Mouse (Mus musculus) olfactory bulb, adult 2 months (tissue): ENCODE data around the gene Brd1. TPM values are rescaled to one million over a fixed set of nuclear protein-coding genes. Genes with fewer than 3 reads are reported as not detected.

Experiments used
- H3K27ac ChIP-seq: fragments of 200-500 bp; 2 replicates; pipeline ENCODE4 v1.5.1; 2012; ENCODE audit warnings: low read depth, low read length; ENCODE audit not compliant: insufficient read depth
- H3K4me1 ChIP-seq: fragments of 200-500 bp; 2 replicates; pipeline ENCODE4 v1.6.1; 2012; ENCODE audit warnings: low read length; ENCODE audit not compliant: control insufficient read depth, insufficient read depth
- H3K4me3 ChIP-seq: fragments of 200-500 bp; 2 replicates; pipeline ENCODE4 v1.5.1; 2012; ENCODE audit warnings: mild to moderate bottlenecking, low read depth, low read length, moderate library complexity; ENCODE audit not compliant: insufficient read depth
- CTCF ChIP-seq: fragments of 200-500 bp; IDR thresholded peaks from 2 replicates; pipeline ENCODE4 v1.5.1; 2012; ENCODE audit warnings: low read depth, mild to moderate bottlenecking, low read length, moderate library complexity; ENCODE audit not compliant: insufficient read depth
- POLR2A ChIP-seq: fragments of 200-500 bp; IDR thresholded peaks from 2 replicates; pipeline ENCODE4 v1.6.1; 2012; ENCODE audit warnings: mild to moderate bottlenecking, low read depth, low read length, moderate library complexity; ENCODE audit not compliant: insufficient read depth
- WGBS: fragments of 180-500 bp; shearing (Covaris S2); methylation state at CpG from one replicate; pipeline ENCODE4 v1.1.7; 2018; 5-methylcytosine and 5-hydroxymethylcytosine counted together
- polyA plus RNA-seq: library from polyadenylated mRNA; stranded (reverse); fragments of >200 nt; gene quantifications from 2 replicates; pipeline ENCODE4 v1.2.4, GENCODE M21; 2012; ENCODE audit warnings: low replicate concordance; ENCODE audit not compliant: missing spikeins, insufficient read depth, insufficient read length

The Brd1 gene
- polyA plus RNA-seq, 1 experiment: 206 TPM

DNA sequence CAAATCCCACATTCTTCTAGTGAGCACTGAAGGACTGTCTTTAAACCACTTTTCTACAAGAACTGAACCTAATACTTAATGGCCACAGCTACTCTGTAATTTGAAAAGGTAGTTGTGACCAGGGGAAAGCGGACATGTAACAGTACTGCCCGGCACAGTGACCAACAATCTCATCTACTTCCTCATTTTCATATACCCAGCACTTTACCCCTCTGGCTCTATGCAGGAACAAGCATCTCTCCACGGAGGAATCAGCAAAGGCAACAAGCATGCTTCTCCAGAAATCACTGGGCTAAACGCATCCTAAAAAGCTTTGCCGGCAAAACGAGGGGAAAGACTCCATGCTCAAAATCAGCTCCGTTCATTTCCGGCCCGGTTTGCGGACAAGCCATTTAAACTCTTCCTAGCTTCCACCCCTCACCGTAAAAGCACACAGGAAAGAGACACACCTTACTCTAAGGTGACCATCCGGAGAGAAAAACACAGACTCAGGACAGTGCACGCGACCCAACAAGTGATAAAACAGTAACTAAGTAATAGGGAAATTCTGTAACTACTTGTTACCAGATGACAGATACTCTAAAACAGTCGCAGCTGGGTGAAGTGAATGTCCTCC is 1.5 kb downstream of the Brd1 start:
- peak overlapping the region; percentile 57 for H3K4me3 ChIP-seq
- 9% methylated on average over 15 of the region's 15 CpGs for WGBS
- H3K4me1 ChIP-seq: peaks cover 28% of the 10 kb centered on the region
- TF ChIP-seq CTCF: no peak
- no peak for TF ChIP-seq POLR2A
- no peak overlapping the region for H3K27ac ChIP-seq

DNA sequence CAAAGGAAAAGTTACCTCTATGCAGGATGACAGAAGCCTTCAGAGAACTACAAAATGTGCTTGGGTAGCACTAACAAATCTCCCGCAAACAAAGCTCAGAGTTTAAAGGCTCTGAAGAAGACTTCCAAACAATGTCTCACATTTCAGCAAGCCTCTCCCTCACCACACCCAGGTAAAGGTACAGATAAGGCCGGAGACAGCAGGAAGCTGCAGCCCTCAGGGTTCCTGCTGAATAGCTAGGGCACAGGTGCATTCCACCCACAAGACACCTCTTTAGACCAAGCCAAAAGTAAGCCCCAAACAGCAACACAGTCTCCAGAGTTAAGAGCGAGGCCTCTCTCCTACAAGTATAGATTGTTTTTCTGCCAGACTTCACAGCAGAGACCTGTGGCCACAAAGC is 3.3 kb downstream of the Brd1 start:
- 67% methylated on average over 3 of the region's 3 CpGs for WGBS
- TF ChIP-seq CTCF: no peak

DNA sequence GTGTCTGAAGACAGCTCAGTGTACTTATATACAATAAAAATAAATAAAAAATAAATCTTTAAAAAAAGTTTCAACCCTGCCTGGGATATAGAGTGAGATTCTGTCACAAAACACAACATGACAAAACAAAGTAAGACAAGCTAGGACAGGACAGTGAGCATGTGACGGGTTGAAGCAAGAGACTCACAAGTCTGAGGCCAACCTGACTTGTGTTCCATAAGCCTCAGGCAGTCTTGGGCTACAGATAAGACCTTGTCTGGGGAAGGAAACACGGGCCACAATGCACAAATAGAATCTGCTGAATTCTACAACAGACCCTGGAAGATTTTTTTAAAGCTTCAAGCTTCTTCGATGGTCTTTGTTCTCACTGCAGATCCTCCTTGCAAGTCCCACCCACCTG is 6.8 kb downstream of the Brd1 start:
- TF ChIP-seq POLR2A: no peak
- no peak for TF ChIP-seq CTCF
- no peak overlapping the region for H3K27ac ChIP-seq
- 71% methylated on average over 3 of the region's 3 CpGs for WGBS

More for the DNA sequence above, 3.3 kb downstream of the Brd1 start:
- peaks cover 31% of the 10 kb centered on the region for H3K4me1 ChIP-seq
- H3K4me3 ChIP-seq: no peak overlapping the region
- no peak overlapping the region for H3K27ac ChIP-seq

DNA sequence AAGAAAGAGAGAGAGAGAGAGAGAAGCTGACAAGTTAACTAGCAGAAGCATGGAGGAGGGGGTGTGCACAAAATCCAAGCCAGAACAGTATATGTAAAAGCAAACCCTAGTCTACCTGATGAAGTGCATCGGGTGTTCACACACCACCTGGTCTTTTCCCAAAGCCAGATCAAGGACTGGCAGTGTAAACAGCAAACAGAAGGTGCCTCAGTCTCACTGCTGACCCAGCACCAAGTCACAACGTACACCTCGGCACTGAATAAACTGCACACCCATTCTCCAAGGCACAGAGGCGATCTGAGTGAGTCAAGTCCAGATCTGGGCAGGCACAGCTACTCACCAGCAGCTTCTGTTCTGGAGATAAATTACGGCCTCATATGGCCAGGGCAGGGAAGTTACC is 9.0 kb downstream of the Brd1 start:
- no peak overlapping the region for H3K4me3 ChIP-seq
- 68% methylated on average over 5 of the region's 5 CpGs for WGBS
- TF ChIP-seq POLR2A (no peak), CTCF (no peak)
- no peak overlapping the region for H3K27ac ChIP-seq
- peaks cover 31% of the 10 kb centered on the region for H3K4me1 ChIP-seq

More for the DNA sequence above, 6.8 kb downstream of the Brd1 start:
- peaks cover 45% of the 10 kb centered on the region for H3K4me1 ChIP-seq
- no peak overlapping the region for H3K4me3 ChIP-seq

DNA sequence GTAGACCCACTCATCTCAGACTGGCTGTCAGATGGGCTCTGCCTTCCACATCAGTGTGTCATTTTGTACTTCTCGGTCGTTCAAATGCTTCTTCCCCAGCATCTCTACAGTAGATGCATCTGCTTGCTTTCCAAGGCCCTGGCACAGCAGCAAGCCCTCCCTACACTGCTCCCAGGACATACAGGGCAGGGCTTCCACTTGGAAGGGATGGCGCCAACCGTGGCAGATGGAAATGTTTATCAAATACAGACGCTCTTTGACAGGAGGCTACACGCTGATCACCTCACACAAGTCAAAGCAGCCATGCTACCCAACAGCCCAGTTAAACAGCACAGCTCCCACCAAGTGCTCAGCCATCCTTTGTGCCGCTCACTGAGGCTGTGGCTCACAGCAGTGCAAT is 9.7 kb downstream of the Brd1 start:
- Histone ChIP-seq H3K4me1 (peaks cover 23% of the 10 kb centered on the region), H3K4me3 (no peak overlapping the region), H3K27ac (no peak overlapping the region)
- TF ChIP-seq CTCF (no peak), POLR2A (no peak)
- 64% methylated on average over 7 of the region's 7 CpGs for WGBS

DNA sequence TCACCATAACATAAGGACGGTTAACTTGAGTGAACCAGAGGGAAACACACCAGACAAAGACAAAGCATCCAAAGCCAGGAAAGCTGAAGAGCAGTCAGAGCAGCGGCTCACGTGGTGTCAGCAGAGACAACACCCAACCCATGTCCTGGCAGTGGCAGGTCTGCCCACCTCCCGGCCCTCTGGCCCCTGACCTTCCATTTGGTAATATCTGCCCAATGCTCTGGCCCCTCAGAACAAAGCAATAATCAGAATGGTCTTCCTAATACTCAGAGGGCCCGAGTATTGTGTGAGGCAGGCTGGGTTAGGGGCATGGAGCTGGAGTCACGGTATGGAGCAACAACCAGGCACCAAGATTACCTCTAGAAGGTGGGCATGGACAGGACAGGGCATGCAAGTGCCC is 10.8 kb downstream of the Brd1 start:
- 84% methylated on average over 6 of the region's 6 CpGs for WGBS
- H3K27ac ChIP-seq: no peak overlapping the region
- H3K4me1 ChIP-seq: peaks cover 20% of the 10 kb centered on the region
- no peak for TF ChIP-seq POLR2A
- H3K4me3 ChIP-seq: no peak overlapping the region

DNA sequence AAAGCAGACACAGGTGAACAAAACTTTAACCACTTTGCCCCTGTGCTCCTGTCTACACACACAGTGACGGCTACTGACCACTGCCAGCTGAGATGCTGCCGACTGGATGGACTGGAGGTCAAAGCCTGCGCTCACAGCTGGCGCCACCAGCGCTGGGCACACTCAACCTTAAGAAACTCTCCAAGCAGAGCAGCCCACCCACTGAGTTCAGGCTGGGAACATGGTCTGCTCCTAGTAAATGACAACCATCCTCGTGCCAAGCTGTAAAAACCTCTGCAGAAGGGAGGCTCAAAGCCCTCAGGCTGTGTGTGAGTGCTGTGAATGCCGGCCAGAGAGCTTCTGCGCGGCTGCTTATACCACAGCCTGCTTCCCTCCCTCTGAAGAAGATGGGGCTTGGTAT is 16.8 kb downstream of the Brd1 start:
- 31% methylated on average over 9 of the region's 9 CpGs for WGBS
- Histone ChIP-seq H3K27ac (no peak overlapping the region), H3K4me3 (no peak overlapping the region), H3K4me1 (peaks cover 10% of the 10 kb centered on the region)
- no peak for TF ChIP-seq CTCF
- TF ChIP-seq POLR2A: no peak

DNA sequence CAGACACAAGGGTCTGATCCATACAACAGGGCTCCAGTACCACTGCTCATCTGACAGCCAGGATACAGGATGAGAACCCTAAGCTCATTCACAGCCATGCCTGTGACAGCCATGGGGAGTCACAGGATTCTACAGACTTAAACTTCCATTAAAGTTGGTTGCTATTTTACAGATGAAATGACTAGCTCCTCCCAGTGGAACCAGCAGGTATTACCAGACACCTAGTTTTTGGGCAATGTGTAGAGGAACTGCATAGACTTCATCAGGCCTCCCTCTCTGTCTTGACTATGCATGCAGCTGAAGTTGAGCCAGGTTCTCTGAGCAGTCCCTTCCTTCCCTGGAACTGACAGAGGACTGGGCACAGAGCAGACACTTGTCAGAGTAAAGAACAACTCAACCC is 17.7 kb downstream of the Brd1 start:
- H3K4me3 ChIP-seq: no peak overlapping the region
- no peak overlapping the region for H3K27ac ChIP-seq
- H3K4me1 ChIP-seq: peaks cover 10% of the 10 kb centered on the region
- no peak for TF ChIP-seq POLR2A
- TF ChIP-seq CTCF: no peak

DNA sequence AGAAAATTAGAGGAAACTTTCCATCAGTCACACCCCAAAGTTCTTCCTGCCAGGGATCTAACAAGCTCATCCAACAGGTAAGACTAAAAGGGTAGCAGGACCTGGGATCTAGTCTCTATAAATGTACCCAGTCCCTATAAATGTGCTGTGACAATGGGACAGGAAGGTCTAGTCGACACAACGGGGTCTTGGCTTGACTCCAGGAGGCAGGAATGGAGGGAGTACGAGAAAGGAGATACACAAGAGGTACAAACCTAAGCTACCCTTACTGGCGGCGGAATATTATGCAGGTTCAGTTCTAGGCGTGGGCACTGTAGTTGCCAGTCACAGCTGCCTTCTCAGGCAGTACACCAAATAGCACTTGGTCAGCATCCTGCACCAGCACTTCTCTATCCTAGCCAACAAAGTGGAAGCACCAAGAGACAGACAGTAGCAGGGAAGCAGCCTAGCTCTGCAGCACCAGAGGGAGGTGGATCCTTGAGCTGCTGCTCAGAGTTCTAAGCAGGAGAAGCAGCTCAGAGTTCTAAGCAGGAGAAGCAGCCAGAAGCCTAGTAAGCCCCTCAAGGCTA is 19.9 kb downstream of the Brd1 start:
- Histone ChIP-seq H3K4me1 (peaks cover 10% of the 10 kb centered on the region), H3K27ac (no peak overlapping the region), H3K4me3 (no peak overlapping the region)
- TF ChIP-seq POLR2A (no peak), CTCF (no peak)
- WGBS: 51% methylated on average over 6 of the region's 6 CpGs

DNA sequence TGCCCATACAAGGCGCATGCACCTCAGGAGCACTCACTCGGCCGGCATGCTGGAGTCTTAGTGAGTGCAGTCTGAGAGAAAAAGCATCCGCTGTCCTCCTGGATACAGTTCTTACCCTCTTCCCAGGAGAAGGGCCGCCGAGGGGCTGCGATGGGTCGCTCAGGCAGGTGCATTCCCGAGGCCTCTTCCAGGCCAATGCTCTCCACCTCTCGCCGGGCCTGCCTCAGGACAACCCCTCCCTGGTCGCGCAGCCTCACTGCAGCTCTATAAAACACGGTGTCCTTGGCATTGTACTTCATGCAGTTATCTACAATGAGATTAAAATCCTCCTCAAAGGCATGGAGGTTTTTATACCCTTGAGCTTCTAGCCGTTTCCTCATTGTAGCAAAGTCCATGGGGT is 21.5 kb downstream of the Brd1 start:
- WGBS: 95% methylated on average over 15 of the region's 15 CpGs
- TF ChIP-seq CTCF (no peak), POLR2A (no peak)

More for the DNA sequence above, 21.5 kb downstream of the Brd1 start:
- no peak overlapping the region for H3K27ac ChIP-seq
- H3K4me3 ChIP-seq: no peak overlapping the region
- peaks cover 5% of the 10 kb centered on the region for H3K4me1 ChIP-seq
